Mouse (Mus musculus): ENCODE data around the gene A630001G21Rik.
A peak's percentile ranks its signal among the peaks of the same experiment; 100 is the strongest.

Gene A630001G21Rik

GRCm38 (mm10) chr1:85767754-85768153 is 10.7 kb downstream of the A630001G21Rik start:
- no peak for DNase-seq

GRCm38 (mm10) chr1:85766120-85766519 is 12.3 kb downstream of the A630001G21Rik start:
- DNase-seq: no peak

- DNase-seq: no peak
Measured at GRCm38 (mm10) chr1:85764291-85764690, 14.2 kb downstream of the A630001G21Rik start.

- DNase-seq: no peak
Measured at GRCm38 (mm10) chr1:85763386-85763785, 15.1 kb downstream of the A630001G21Rik start.

- DNase-seq: no peak
Measured at GRCm38 (mm10) chr1:85761665-85762064, 16.8 kb downstream of the A630001G21Rik start.

DNA sequence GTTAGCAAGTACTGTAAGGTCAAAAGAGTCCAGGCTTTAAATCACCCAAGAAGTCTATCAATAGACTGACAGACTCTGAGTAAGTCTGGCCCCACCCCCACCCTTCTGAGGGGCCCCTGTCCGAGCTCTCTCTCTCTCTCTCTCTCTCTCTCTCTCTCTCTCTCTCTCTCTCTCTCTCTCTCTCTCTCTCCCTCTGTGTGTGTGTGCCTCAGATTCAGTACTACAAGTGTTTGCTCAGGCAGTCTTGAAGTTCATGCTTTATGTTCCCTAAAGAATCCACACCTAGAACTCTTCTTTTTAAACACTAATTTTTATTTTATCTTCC is 19.5 kb downstream of the A630001G21Rik start:
- no peak for DNase-seq

DNA sequence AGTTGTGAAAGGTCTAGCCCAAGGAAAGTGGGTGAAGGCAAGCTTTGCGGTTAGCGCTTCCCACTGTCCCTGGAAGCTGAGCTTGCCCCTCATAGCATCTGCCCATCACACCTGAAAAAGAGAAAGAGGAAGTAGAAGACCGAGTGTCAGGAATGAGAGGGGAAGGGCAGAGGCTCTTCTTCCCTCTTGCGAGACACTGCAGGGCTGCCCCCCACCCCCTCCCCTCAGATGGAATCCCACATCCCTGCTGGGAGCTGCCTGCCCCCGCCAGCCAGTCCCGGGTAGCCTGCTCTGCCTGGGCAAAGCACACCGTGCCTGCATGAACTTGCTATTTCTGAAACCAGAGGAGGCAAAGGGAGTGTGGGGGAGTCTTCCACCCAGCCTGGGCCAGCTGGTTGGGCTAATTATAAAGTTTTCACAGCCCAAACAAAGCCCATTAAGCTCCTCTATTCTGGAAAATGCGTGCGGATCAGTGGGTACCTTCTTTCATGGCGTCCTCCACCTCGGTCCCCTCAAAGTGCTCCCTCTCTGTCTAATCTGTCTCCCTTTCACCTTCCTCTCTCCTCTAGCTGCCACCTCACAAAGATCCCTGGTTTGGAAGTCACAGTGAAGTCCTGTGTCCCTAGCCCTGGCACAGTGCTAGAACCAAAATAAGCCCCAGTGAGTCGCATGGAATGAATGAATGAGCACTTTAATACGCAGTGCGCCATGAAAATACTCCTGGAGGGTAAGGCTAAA is 20.0 kb downstream of the A630001G21Rik start:
- peak; percentile 58 for DNase-seq

DNA sequence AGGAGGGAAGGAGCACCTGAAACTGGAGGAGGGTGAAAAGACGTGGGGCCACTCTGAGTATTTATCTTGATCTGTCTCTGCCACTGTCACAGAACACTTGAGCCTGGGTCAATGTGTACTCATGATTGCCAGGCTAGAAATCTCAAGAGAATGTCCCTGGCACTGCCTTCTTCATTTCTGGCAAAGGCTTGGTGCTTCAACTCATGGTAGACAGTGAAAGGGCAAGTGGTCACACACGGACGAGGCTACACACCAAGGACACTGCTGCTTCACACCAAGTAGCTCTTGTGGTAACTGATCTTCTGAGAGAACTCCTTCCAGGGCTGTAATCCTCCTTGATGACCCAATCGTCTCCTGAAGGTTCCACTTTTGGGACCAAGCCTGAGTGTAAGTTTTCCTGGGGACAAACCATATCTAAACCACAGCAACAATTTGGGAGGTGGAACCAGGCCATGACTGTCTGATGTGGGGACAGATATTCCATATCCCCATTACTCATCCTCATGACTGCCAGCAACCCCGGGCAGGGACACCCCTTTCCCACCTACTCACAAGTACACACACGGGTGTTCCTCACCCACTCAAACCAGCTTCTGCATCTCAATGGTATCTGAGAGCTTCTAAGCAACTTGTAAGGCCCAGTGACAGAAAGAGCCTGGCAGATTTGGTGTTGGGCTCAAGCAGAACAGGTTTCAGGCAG is 20.8 kb downstream of the A630001G21Rik start:
- peak; percentile 23 for DNase-seq

DNA sequence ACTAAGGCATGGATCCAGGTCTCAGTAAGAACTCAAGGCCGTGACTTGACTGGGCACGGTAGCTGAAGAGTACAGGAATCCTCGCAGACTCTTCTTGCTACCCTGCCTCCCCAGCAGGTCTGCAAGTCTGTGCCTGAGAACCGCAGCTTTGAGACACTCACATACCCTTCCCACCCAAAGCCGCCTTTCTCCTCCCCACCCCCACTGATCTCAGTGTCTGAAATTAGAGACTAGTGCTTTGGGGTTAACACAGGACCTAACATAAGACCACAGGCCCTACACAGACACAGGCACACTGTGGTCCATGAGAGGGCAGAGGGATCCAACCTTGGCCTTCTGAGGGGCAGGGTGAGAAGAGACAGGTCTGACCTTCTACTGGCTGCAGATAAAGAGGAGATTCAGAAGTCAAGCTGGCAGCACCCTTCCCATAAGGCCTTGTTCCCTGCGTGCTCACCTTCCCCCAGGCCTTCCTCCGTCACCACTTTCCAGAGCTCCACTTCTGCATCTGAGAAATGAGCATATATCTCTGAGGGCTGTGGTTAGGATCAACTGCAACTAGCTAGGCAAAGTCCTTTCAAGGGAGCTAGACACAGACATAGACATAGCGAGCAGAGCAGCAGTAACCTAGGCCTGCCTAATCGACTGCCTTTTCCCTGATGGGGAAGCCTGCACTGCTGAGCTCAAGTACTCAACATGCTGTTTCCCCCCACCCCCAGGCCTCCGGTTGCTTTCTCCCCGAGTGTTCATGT is 26.3 kb downstream of the A630001G21Rik start:
- DNase-seq: no peak

GRCm38 (mm10) chr1:85751494-85751893 is 26.9 kb downstream of the A630001G21Rik start:
- DNase-seq: no peak

GRCm38 (mm10) chr1:85750650-85751049 is 27.8 kb downstream of the A630001G21Rik start:
- no peak for DNase-seq

- no peak for DNase-seq
Measured at GRCm38 (mm10) chr1:85749829-85750228, 28.6 kb downstream of the A630001G21Rik start.

- DNase-seq: no peak
Measured at GRCm38 (mm10) chr1:85746511-85746910, 31.9 kb downstream of the A630001G21Rik start.

DNA sequence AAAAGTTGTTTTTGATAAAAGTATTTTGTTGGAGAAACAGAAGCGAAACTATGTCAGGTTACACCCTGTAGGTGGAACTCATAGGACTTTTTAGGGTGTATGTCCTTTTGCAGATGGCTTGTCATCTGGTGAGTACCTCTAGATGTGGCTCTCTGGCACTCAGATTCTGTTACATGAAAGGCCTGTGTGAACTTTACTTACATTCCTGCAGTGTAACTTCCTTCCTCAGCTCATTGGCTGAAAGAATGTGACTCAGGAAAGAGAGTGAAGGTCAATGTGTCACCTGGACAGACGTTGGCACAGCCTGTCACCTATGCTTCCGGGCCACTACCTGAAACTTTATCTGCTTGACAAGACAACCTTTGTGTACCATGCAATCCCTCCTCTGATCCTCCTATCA is 33.9 kb downstream of the A630001G21Rik start:
- DNase-seq: no peak

GRCm38 (mm10) chr1:85742916-85743505 is 35.4 kb downstream of the A630001G21Rik start:
- no peak for DNase-seq

GRCm38 (mm10) chr1:85742333-85742732 is 36.1 kb downstream of the A630001G21Rik start:
- DNase-seq: no peak

DNA sequence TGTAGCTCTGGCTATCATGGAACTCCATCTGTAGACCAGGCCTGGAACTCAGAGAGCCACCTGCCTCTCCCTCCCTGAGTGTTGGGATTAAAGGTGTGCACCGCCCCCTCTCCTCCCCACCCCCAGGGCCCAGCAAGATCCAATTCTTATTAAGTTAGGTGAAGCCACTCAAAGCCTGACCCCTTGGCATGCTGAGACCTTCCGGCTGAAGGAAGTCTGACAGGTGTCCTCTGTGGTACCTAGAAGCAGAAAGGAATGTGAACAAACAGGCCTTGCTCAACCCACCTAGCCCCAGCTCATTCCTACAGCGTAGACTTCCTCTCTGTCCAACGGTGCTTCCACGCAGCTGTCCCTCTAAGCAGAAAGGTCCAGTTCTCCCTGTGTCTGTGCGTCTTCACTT is 37.5 kb downstream of the A630001G21Rik start:
- no peak for DNase-seq

- DNase-seq: no peak
Measured at GRCm38 (mm10) chr1:85739819-85740218, 38.6 kb downstream of the A630001G21Rik start.

GRCm38 (mm10) chr1:85739000-85739399 is 39.4 kb downstream of the A630001G21Rik start:
- no peak for DNase-seq

DNA sequence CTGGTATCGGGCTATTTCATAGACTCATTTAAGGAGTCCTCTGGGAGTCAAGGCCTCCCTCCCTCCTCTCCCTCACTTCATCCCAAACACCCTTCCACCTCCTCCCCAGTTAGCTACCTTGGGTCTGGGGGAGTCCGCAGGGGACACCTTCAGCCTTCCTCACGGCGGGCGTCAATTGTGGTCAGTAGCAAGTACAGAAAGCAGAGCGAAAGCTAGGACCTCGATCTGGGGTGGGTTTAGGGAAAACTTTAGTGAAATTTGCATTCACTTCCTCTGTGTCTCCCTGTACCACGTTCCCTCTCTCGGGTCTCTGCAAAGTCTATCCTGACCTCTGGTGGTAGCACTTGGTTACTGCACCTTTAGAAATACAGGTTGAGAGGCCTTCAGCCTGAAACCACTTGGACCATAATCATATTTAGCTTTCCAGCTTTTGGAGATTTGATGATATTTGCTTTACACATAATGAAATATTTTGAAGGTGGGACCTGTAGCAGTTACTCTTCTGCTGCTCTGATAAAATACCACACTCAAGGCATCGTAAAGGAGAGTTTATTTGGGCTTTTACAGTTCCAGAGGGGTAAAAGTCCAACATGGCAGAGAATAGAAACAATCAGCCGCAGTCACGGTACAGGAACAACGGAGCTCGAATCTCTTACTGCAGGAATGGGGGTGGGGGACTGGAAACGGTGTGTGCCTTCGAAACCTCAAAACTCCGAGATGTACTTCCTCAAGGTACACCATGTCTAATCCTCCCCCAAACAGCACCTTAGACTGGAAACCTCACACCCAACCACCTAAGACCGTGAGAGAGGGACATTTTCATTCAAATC is 41.9 kb downstream of the A630001G21Rik start:
- DNase-seq: peak; percentile 65

DNA sequence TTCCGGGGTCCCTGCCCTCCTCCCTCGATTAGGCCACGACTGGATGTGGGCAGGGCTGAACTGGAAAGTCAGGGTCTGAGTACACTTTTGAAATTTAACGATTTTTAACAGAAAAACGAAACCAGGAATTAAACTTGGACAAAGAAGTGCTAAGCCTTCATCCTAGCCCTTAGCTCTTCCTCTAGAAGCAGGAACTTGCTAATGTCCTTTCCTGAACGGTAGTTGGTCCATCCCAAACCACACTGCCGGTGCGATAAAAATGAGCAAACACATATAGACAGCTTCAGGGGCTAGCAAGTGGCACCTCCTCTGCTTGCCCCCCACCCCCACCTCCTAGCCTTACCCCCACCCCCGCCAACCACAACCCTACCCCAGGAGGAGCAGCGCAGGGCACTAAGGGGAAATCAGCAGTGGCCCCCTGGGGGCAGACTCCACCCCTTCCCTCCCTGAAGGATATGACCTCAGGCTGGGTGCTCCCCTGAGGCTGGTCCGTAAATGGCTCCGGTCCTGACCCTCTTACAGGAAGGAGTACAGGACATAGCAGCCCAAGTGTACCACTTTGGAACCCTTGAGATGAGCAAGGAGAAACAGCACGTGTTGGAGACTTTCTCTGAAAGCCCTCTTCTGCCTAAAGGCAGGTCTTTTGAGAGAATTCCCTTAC is 42.9 kb downstream of the A630001G21Rik start:
- no peak for DNase-seq

- DNase-seq: no peak
Measured at GRCm38 (mm10) chr1:85734511-85734910, 43.9 kb downstream of the A630001G21Rik start.

Data from right cerebral cortex, adult 18-20 months (tissue).